Mouse (Mus musculus) monocyte, adult 5-6 weeks (primary cell): Measurements from ENCODE around the gene Cnfn. TPM values are rescaled to one million over a fixed set of nuclear protein-coding genes. Genes with fewer than 3 reads are reported as not detected.

Source experiments
- total RNA-seq: library from RNA; stranded (forward); fragments of 200-1000, 200-491, 200-594 nt; gene quantifications from 3 replicates; pipeline ENCODE4 v1.2.3, GENCODE M21; 2017

Cnfn gene
- total RNA-seq, 1 experiment from 2014 or later = not detected

Other genes with a start within 250 kb of the Cnfn start
- gene Pou2f2, start 190.0 kb downstream of the Cnfn start, total RNA-seq = 35.8 to 70.4 TPM (median 38.0 TPM) in 3 replicates
- gene Dedd2, start 149.1 kb downstream of the Cnfn start, total RNA-seq = 75.0 to 94.7 TPM (median 76.7 TPM) in 3 replicates
- 2.4 to 9.8 TPM (median 2.6 TPM) in 3 replicates for gene Zfp526, start 148.3 kb downstream of the Cnfn start, total RNA-seq
- gene Gsk3a, start 131.9 kb downstream of the Cnfn start, total RNA-seq = 42.8 to 71.0 TPM (median 43.0 TPM) in 3 replicates
- 3.7 to 8.1 TPM (median 7.3 TPM) in 3 replicates for gene Erf, start 119.0 kb downstream of the Cnfn start, total RNA-seq
- 55.5 to 68.5 TPM (median 65.9 TPM) in 3 replicates for gene Cic, start 102.0 kb downstream of the Cnfn start, total RNA-seq
- 8.0 to 20.6 TPM (median 20.3 TPM) in 3 replicates for gene Pafah1b3, start 71.7 kb downstream of the Cnfn start, total RNA-seq
- not detected in 3 replicates for gene Prr19, start 68.3 kb downstream of the Cnfn start, total RNA-seq
- gene Tmem145, start 63.6 kb downstream of the Cnfn start, total RNA-seq = not detected in 3 replicates
- gene Megf8, start 52.6 kb downstream of the Cnfn start, total RNA-seq = 0.64 to 1.8 TPM (median 0.86 TPM) in 3 replicates
- gene Lipe, start 29.0 kb upstream of the Cnfn start, total RNA-seq = 19.5 to 19.9 TPM (median 19.7 TPM) in 3 replicates
- not detected in 3 replicates for gene Cxcl17, start 43.2 kb upstream of the Cnfn start, total RNA-seq
- 207 to 253 TPM (median 236 TPM) in 3 replicates for gene Ceacam1, start 107.9 kb upstream of the Cnfn start, total RNA-seq
- 0.78 TPM in 1 of 3 replicates, not detected in the others for gene Ceacam2, start 170.1 kb upstream of the Cnfn start, total RNA-seq
- gene Erich4, start 246.2 kb upstream of the Cnfn start, total RNA-seq = not detected in 3 replicates
- gene Dmac2, start 249.7 kb upstream of the Cnfn start, total RNA-seq = 37.9 to 60.2 TPM (median 48.5 TPM) in 3 replicates